Mouse (Mus musculus) C2C12 (cell line): ENCODE results near the gene Zfp975.
"Not testable (repeated sequence)": the region's sequence is repeated elsewhere in the genome, so short reads cannot be mapped to it uniquely, and the experiment has no call there.

Source experiments
- CEBPB ChIP-seq: IDR thresholded peaks from one replicate; pipeline ENCODE4 v1.6.1; 2011; ENCODE audit warnings: low read depth, mild to moderate bottlenecking, control low read depth, moderate library complexity
- CTCF ChIP-seq: IDR thresholded peaks from one replicate; pipeline ENCODE4 v1.5.1; 2011; ENCODE audit not compliant: control insufficient read depth, insufficient read depth, insufficient read length
- FOSL1 ChIP-seq: IDR thresholded peaks from one replicate; pipeline ENCODE4 v1.8.0; 2011; ENCODE audit warnings: mild to moderate bottlenecking, low read length; ENCODE audit not compliant: poor library complexity, insufficient read depth, severe bottlenecking
- MAX ChIP-seq: IDR thresholded peaks from one replicate; pipeline ENCODE4 v1.6.1; 2011; ENCODE audit warnings: mild to moderate bottlenecking, control low read depth
- MYOG ChIP-seq: IDR thresholded peaks from one replicate; pipeline ENCODE4 v1.6.1; 2011; ENCODE audit not compliant: control insufficient read depth, insufficient read length; ENCODE audit errors: extremely low read depth
- USF1 ChIP-seq: IDR thresholded peaks from one replicate; pipeline ENCODE4 v1.6.1; 2011; ENCODE audit warnings: low read depth, mild to moderate bottlenecking, control low read depth, moderate library complexity

- TF ChIP-seq MAX, USF1, CTCF, MYOG, FOSL1, CEBPB: not testable (repeated sequence)
Measured at GRCm38 (mm10) chr7:42693251-42693650, 709 bp upstream of the Zfp975 start.
